Mouse (Mus musculus): ENCODE measurements at regions not wholly inside any gene's neighbourhood (a gene's known extent, or its start where the extent isn't known, plus 50 kb on each side); places are given as distances from the start of the nearest gene placed in this dataset.

GRCm38 (mm10) chr17:9829895-9830294 is 160.4 kb upstream of the Pabpc6 start:
- H3K27me3 ChIP-seq (replicated peaks): no peaks in the 10 kb centered on the region
- no peak overlapping the region for H3K9ac ChIP-seq (ENCODE audit: insufficient read depth, low read depth)
- no peaks in the 10 kb centered on the region for H3K79me2 ChIP-seq (replicated peaks; ENCODE audit: control insufficient read depth, extremely low read depth, insufficient read depth, poor library complexity, severe bottlenecking)
- no peak overlapping the region for H3K4me2 ChIP-seq (ENCODE audit: insufficient read depth, low read depth, poor library complexity, severe bottlenecking)
- H3K4me1 ChIP-seq (ENCODE audit: control insufficient read depth in 1 of 2, insufficient read depth in 2 of 2): peaks cover 0 to 3% of the 10 kb centered on the region in 2 experiments; a peak in 3 of 4 replicates
- no peak for DNase-seq (ENCODE audit: extremely low read depth)
- H3K27ac ChIP-seq (ENCODE audit: insufficient read depth, low read depth): no peak overlapping the region
- H3K36me3 ChIP-seq (replicated peaks in 1 of 2; ENCODE audit: control insufficient read depth in 1 of 2, insufficient read depth in 1 of 2, low read length in 1 of 2): no peaks in the 10 kb centered on the region
- dilution Hi-C loops (cut with MboI; ENCODE audit: extremely low pct_ligation_motif_present, extremely low pct_unique_long_range_greater_than_20kb, low sequenced_read_pairs) (no loop called here), in situ Hi-C loops (cut with MboI; ENCODE audit: low pct_ligation_motif_present, low pct_unique_long_range_greater_than_20kb, low sequenced_read_pairs) (no loop called here)
- TF ChIP-seq MAX (IDR thresholded peaks at IDR 0.05; ENCODE audit: low read length): no peak
- no peak for TF ChIP-seq MEF2A (IDR thresholded peaks at IDR 0.05; ENCODE audit: borderline replicate concordance, low read depth, low read length)
- TF ChIP-seq NRF1 (IDR thresholded peaks at IDR 0.05; ENCODE audit: low read depth, low read length): no peak
- no peak for TF ChIP-seq MXI1 (IDR thresholded peaks at IDR 0.05; ENCODE audit: low read depth, low read length)
- H3K9me3 ChIP-seq (replicated peaks; ENCODE audit: low read length): no peaks in the 10 kb centered on the region
- no peak overlapping the region for H3K4me3 ChIP-seq (replicated peaks in 1 of 3; ENCODE audit: low read depth in 2 of 3, low read length in 2 of 3, poor library complexity in 1 of 3)

GRCm38 (mm10) chr17:9821358-9821757 is 151.8 kb upstream of the Pabpc6 start:
- no peaks in the 10 kb centered on the region for H3K9me3 ChIP-seq (replicated peaks; ENCODE audit: low read length)
- no peak for DNase-seq (ENCODE audit: extremely low read depth)
- H3K79me2 ChIP-seq (replicated peaks; ENCODE audit: control insufficient read depth, extremely low read depth, insufficient read depth, poor library complexity, severe bottlenecking): no peaks in the 10 kb centered on the region
- no peaks in the 10 kb centered on the region for H3K27me3 ChIP-seq (replicated peaks)
- H3K4me2 ChIP-seq (ENCODE audit: insufficient read depth, low read depth, poor library complexity, severe bottlenecking): no peak overlapping the region
- no peak overlapping the region for H3K9ac ChIP-seq (ENCODE audit: insufficient read depth, low read depth)
- dilution Hi-C loops (cut with MboI; ENCODE audit: extremely low pct_ligation_motif_present, extremely low pct_unique_long_range_greater_than_20kb, low sequenced_read_pairs): no loop called here
- no peak overlapping the region for H3K27ac ChIP-seq (ENCODE audit: insufficient read depth, low read depth)
- in situ Hi-C loops (cut with MboI; ENCODE audit: low pct_ligation_motif_present, low pct_unique_long_range_greater_than_20kb, low sequenced_read_pairs): no loop called here
- TF ChIP-seq NRF1 (IDR thresholded peaks at IDR 0.05; ENCODE audit: low read depth, low read length) (no peak), BHLHE40 (IDR thresholded peaks at IDR 0.05; ENCODE audit: low read depth, low read length) (no peak), E2F4 (IDR thresholded peaks at IDR 0.05; ENCODE audit: insufficient replicate concordance, low read depth, low read length) (no peak), SIN3A (IDR thresholded peaks at IDR 0.05; ENCODE audit: low read length) (no peak), UBTF (IDR thresholded peaks at IDR 0.05; ENCODE audit: low read depth, low read length) (no peak), RCOR1 (conservative IDR thresholded peaks at IDR 0.05; ENCODE audit: low read depth, low read length) (no peak), ETS1 (conservative IDR thresholded peaks at IDR 0.05; ENCODE audit: low read depth, low read length) (no peak), CHD2 (IDR thresholded peaks at IDR 0.05; ENCODE audit: low read length) (no peak), MAFK (IDR thresholded peaks at IDR 0.05; ENCODE audit: insufficient replicate concordance, low read length) (no peak), HCFC1 (IDR thresholded peaks at IDR 0.05; ENCODE audit: low read depth, low read length) (no peak), RAD21 (IDR thresholded peaks at IDR 0.05; ENCODE audit: low read depth, low read length) (no peak), CHD1 (IDR thresholded peaks at IDR 0.05; ENCODE audit: low read depth, low read length) (no peak), ZC3H11A (IDR thresholded peaks at IDR 0.05; ENCODE audit: low read depth, low read length) (no peak), KAT2A (IDR thresholded peaks at IDR 0.05; ENCODE audit: insufficient replicate concordance, low read length) (no peak), SMC3 (IDR thresholded peaks at IDR 0.05; ENCODE audit: low read depth, low read length) (no peak), MYC (IDR thresholded peaks at IDR 0.05; ENCODE audit: low read depth, low read length) (no peak)
- H3K4me3 ChIP-seq (replicated peaks in 1 of 3; ENCODE audit: low read depth in 2 of 3, low read length in 2 of 3, poor library complexity in 1 of 3): no peak overlapping the region
- H3K4me1 ChIP-seq (ENCODE audit: control insufficient read depth in 1 of 2, insufficient read depth in 2 of 2): peaks cover 0 to 8% of the 10 kb centered on the region in 2 experiments; a peak in 3 of 4 replicates
- no peaks in the 10 kb centered on the region for H3K36me3 ChIP-seq (replicated peaks in 1 of 2; ENCODE audit: control insufficient read depth in 1 of 2, insufficient read depth in 1 of 2, low read length in 1 of 2)
